Mouse (Mus musculus) telencephalon, adult 2 months (tissue): ENCODE measurements around the gene BC034090.
A peak's percentile ranks its signal among the peaks of the same experiment; 100 is the strongest.

Experiments
- DNase-seq: peaks from one replicate; pipeline ENCODE4 v3.0.0-alpha.2; 2011; ENCODE audit warnings: low read depth, low spot score

BC034090 gene

DNA sequence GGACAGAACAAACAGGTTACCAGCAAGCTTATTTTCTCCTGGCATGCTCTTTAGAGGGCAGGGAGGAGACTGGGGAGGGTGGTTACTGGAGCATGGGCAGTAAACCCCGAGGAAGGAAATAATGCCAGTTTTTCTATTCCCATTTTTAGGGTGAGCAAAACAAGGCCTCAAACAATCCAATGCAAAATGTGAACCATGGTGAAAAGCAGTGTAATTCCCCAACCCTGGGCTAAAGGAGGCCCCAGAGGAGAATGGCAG is 1.8 kb downstream of the BC034090 start:
- no peak for DNase-seq

DNA sequence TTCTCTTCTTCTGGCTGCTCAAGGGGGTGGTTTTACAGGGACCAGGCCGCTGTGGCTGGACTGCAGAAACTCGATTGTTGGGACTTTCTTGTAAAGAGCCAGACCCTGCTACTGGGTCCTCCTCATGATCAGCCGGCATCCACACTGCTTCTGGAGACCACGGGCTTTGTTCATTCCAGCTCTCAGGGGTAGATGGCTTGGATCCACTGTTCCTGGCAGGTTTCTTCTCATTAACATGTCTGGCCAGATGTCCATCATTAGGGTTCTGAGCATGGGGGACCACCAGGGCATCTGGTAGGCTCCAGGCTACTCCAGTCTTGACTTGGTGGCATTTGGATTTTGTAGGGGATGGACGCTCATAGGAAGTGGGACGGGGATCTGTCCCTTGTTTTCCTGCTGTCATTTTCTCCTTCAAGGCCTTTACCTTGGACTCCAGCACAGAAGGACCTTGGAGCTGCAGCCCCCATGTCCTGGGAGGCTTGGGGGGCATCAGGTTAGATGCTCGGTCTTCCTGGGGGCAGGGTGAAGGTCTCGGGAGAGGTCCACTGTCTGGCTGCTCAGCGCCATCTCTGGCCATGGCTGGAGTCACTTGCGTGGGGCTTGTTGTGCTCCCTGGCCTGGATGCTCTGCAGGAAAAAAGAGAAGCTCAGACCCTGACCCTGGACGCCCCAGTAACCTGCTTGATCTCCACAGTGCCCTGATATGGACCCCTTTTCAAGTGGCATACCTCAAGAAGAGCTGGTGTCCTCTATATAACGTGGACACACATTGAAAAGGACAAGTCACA is 2.4 kb downstream of the BC034090 start:
- no peak for DNase-seq

- peak; percentile 72 for DNase-seq
These were observed 4.1 kb downstream of the BC034090 start for GRCm38 (mm10) chr1:155239962-155240717.

DNA sequence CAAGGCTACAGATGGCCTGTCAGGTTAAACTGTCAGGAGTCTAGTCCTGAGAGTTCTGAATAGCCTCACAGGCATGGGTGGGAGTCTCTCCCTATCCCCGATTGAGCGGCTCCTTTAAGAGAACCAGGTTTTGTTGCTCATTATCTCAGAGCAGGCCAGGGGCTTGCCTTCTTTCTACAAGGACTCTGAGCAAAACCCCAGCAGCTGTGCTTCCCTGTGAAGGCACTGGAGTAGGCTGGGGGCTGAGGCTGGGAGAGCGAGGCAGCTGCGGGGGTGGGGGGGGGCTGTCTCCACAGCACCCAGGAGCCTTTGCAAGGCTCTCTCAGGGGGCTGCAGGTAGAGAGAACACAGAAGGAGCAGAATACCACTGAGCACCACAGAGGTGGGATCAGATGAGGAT is 5.1 kb downstream of the BC034090 start:
- no peak for DNase-seq

DNA sequence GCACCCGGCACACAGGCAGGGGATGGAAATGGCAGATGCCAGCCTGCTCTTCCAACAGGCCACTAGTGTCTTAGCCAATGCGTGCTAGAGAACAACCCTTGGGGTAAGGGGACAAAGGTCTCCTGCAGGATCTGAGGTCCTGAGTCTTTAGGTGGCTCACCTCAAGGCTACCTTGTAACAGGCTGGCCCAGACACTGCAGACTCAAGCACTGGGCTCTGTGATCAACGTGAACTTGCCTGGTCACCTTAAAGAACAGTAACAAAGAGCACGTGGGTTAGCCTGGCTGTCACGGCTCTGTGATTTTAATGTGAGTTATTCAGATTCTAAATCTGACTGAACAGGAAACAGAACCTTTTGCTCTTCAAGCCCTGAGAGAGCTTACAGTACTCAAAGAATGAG is 6.1 kb downstream of the BC034090 start:
- DNase-seq: no peak

- DNase-seq: peak; percentile 68
These were observed 6.9 kb downstream of the BC034090 start for GRCm38 (mm10) chr1:155237390-155237789.

DNA sequence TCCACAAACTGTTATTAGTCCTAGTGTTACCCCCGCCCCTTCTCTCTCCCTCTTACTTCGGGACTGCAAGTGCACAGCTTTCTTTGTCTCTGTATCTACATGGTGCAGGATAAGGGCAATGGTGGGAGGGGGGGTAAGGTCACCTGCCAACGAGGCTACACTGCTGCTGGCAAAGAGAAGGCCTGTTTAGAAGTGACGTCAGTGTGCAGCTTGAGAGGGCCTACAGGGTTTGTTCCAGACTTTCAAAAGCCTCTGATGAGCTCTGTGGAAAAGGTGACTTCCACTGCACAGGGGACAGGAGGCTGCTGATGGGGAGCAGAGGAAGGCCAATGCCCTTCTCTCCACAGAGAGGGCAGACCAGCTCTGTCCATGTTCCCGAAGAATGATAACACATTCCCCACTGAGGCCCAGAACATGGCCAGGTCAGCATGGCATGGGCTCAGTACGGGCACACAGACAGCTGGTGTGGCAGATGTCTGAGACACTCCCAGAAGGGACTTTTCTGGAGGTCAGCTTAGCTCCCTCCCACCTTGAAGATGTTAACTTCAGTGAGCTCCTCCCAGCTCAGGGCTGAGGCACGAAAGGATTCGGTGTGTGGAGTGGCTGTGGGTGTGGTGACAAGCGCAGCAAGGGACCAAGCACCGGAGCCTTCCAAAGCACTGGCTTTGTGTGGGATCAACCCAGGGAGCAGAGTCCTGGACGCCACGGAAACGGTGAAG is 7.8 kb downstream of the BC034090 start:
- DNase-seq: no peak

GRCm38 (mm10) chr1:155235641-155236040 is 8.6 kb downstream of the BC034090 start:
- DNase-seq: no peak

DNA sequence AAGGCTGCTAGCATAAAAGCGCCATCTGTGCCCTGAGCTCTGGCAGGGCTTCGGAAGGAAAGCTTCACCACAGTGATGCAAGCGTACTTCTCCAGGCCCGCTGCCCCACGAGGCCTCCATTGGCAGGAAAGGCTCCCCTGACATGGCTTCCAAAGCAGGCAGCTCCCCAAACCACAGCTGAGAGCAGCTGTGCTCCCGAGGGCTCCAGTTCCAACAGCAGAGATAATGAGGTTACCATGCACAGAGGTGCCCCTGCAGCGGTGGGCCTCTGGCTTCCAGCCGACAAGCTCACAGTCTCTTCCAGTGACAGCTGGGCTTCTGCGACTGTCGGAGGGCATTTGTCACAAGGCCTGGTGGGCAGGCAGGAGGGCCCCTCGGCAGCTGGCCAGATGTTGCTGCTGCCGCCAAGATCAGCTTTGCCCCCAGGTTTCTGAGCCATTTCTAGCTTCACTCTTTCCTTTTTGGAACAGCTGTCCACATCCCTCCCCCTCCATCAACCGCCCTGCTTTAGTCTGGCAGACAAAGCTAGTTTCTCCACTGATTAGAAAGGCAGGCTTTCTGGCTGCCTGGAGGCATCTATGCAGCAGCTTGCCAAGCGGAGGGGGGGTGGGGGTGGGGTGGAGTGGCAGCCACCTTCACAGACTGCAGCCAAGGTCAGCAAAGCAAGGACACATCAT is 10.2 kb downstream of the BC034090 start:
- peak; percentile 73 for DNase-seq

DNA sequence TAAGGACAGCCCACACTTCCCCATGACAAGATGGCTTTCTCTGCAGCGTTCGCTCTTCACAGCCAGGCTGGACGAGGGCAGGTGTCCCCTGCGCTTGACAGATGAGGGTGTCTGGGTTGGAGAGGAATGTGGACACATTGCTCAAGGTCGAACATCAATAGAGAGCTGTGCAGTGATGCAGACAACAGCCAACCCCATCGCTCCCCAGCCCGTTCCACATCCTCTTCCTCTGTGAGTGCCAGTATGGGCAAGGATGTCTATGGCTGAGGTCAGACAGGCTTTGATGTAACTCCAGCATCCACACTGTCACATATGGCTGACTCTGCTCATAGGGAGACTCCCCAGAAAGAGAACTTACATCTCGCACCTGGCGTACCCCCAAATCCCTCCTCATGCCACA is 10.9 kb downstream of the BC034090 start:
- DNase-seq: no peak

DNA sequence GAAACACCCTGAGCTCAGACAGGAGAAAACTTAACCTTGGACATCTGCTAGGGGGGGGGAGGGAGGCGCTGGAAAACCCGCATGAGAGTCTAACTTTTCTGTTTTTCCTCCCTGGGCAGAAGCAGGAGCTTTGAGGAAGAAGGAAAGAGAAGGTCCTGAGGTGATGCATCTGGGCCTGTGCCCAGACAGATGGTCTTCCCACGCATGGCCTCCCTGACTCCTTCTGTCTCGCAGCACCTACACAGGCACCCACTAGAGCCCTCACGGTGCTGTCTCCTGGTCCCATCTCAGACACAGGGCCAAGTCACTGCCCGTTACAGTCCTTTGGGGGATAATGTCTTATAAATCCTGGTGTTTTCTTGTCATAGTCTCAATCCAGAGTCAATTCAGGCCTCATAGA is 11.5 kb downstream of the BC034090 start:
- DNase-seq: no peak

DNA sequence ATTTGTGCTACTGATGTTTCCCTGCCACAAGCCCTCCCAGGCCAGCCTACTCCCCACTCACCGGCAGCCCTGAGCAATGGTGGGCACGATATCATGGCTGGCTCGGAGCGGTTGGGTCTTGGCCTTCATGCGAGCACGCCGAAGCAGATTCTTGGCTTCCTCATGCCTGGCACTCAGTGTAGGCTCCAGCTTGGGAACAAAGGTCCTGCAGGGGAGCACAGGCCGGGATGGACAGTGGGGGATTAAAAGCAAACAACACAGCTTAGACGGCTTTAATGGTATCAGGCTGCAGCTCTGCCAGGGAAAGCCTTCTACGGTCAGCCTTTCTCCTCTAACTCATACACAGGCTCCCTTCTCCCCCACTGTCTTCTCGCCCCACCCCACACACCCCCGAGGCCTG is 11.9 kb downstream of the BC034090 start:
- DNase-seq: no peak

DNA sequence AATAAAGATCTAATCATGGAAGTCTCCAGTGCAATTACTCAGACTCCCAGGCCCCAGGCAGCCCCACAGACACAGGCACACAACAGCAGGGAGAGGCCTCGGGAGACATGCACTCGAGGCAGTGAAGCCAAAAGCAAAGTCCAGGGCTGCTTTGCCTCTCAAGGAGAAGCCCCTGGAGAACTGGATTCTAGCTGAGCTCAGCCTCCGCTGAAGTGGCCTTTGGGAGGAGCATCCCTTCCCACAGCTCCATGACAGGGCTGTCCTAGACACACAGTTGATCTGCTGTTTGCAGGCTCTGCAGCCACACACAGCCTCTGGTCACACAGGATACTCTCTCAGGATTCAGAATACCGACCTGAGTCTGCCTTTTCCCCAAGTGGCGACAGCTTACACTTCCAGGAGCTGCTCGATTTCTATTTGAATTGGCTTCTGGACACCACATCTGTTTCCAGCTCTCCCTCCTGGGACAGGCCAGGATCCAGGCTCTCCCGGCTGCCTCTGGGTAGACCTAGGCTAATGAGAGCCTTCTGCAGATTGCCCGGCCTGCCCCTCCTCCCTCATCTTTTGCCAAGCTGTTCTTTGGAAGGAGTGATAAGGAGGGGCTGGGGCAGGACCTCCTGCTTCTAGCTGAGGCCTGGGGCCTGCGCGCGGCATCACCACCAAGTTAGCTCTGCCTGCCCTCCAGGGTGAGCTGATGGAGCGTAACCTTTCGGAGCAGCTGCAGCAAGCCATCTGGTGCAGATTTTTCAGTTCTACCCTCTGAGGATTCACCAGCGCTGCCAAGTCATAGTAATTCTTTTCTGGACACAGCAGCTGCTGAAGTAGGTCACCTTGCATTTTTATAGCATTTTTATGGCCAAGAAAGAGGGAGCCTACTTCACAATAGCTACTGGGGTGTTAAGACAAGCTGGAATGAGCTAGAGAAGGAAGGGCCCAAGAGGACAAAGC is 14.5 kb downstream of the BC034090 start:
- peak; percentile 86 for DNase-seq

DNA sequence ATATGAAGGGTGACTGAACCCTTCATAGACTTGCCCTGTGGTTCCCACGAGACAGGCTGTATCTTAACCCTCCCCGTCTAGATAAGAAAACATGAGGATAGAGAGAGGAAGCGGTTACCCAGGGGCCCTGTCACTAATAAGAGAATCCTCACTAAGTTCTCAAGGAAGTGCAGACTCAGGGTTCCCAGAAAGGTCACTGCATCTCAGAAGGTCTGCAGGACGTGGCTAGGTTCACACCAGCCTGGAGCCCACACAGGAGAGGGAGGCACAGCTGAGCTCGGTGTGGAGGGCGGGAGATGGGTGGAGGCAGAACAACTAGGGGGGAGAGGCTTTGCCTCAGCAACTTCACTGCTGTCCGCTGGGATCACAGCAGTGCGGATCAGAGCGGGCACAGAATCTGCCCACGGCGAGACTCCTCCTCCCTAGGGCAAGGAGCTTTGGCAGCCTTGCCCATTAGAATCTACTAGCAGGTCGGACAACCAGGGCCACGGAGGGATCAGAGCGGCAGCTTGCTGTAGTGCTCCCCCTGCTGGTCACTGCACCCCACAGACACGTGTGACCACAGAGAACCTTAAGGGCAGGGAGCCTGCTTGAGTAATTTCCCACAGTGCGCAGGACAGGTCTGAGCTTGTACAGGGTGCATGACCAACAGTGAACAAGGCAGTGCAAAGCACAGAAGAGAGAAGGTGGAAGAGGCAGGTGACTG is 20.2 kb downstream of the BC034090 start:
- DNase-seq: no peak

DNA sequence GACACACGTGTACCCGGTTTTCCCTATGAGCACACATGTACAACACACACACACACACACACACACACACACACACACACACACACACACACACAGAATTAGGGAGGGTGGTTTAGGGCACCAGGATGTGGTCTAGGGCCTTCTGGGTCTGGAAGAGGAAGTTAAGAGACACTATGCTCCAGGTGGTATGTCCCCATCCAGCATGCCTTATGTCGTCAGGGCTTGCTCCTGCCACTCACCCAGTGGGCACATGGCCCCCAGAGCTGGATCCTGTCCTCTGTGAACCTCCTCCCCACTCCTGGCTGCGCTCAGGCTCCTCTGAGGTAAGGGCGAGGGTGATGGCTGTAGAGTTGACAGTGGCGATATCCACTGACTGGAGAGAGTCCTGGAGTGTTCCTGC is 21.2 kb downstream of the BC034090 start:
- no peak for DNase-seq

DNA sequence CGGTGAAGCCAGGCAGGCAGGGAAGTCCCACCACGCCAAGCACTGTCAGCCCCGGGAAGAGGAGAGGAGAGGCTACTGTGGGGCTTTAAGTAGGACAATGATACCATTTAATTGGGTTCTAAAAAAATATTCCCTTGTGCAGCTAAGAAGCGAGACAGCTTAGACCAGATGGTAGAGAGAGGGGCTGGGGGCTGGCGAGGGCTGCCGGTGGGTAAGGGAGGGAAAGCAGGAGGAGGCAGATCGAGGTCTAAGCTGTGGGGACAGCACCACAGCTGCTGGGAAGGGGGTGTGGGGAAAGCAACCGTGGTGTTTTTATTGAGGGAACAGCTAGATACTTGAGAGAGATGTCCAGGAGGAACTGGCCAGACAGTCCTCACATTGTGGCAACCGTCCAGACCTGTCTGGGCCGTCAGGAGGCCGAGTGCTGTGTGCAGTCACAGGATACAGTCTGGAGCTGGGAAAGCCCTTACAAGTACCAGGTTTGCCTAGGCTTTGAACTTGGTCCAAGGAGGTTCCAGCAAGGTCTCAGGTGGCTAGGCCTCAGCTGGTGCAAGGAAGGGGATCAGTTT is 22.1 kb downstream of the BC034090 start:
- DNase-seq: no peak

- no peak for DNase-seq
These were observed 25.3 kb downstream of the BC034090 start for GRCm38 (mm10) chr1:155218924-155219323.

DNA sequence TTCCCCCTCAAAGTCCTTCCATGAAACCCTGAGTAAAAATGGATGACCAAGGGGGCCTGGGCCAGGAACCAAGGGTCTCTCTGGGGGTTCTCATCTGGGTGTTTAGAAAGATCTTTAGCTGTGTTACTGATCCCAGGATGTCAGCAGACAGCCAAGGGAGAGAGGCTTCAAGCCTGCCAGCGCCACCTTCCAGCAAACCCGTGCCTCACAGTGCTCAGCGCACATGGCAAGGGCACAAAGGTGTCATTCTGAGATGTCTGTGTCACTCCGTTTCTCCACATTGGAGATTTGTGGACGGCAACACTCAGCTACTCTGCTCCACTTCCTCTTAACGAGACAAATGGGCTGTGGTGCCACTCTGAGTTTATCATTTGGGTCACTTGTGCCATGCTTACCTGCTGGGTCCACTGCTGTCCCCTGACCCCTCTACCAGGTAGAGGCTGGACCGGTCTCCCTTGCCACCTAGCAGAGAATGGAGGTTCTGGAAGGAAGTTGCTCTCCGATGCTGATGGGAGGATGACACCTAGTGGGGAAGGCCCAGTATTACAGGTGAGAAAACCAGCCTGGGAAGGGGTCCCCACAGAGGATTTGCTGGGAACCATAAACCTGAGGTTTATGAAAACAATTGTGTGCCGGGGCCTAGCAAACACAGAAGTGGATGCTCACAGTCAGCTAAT is 26.2 kb downstream of the BC034090 start:
- no peak for DNase-seq

GRCm38 (mm10) chr1:155216844-155217243 is 27.4 kb downstream of the BC034090 start:
- DNase-seq: no peak
